Mouse (Mus musculus): ENCODE data around the gene Tpsb2. TPM values are rescaled to one million over a fixed set of nuclear protein-coding genes. Genes with fewer than 3 reads are reported as not detected.

The Tpsb2 gene
- polyA plus RNA-seq, 1 experiment from 2014 or later = not detected

GRCm38 (mm10) chr17:25410786-25411185 lies 44.7 kb downstream of the Tpsb2 start:
- DNase-seq (ENCODE audit: low spot score, missing footprints) = no peak
- 63% methylated on average over 7 of the region's 7 CpGs for WGBS
- H3K27me3 ChIP-seq (ENCODE audit: control insufficient read depth, insufficient read depth, low read length) = no peaks in the 10 kb centered on the region; the same call in 1 of the 2 replicates
- H3K4me1 ChIP-seq (ENCODE audit: control insufficient read depth, insufficient read depth, low read length) = peaks cover 34% of the 10 kb centered on the region
- H3K4me3 ChIP-seq (ENCODE audit: low read depth, low read length) = no peak overlapping the region
- no peak overlapping the region for H3K4me2 ChIP-seq
- H3K9me3 ChIP-seq (ENCODE audit: control insufficient read depth, low read length) = no peaks in the 10 kb centered on the region
- H3K36me3 ChIP-seq (ENCODE audit: control insufficient read depth, insufficient read depth, low read length) = no peaks in the 10 kb centered on the region
- no peak overlapping the region for H3K27ac ChIP-seq (ENCODE audit: low read depth, low read length)
- ATAC-seq (ENCODE audit: low FRiP score) = no peak
- H3K9ac ChIP-seq (ENCODE audit: low read length) = no peak overlapping the region

- no peak overlapping the region for H3K27ac ChIP-seq (ENCODE audit: low read depth, low read length)
- no peaks in the 10 kb centered on the region; the same call in 1 of the 2 replicates for H3K27me3 ChIP-seq (ENCODE audit: control insufficient read depth, insufficient read depth, low read length)
- H3K36me3 ChIP-seq (ENCODE audit: control insufficient read depth, insufficient read depth, low read length) = no peaks in the 10 kb centered on the region
- no peak overlapping the region for H3K4me3 ChIP-seq (ENCODE audit: low read depth, low read length)
- H3K9ac ChIP-seq (ENCODE audit: low read length) = no peak overlapping the region
- H3K4me2 ChIP-seq = no peak overlapping the region
- no peaks in the 10 kb centered on the region for H3K9me3 ChIP-seq (ENCODE audit: control insufficient read depth, low read length)
- ATAC-seq (ENCODE audit: low FRiP score) = no peak
- peaks cover 34% of the 10 kb centered on the region for H3K4me1 ChIP-seq (ENCODE audit: control insufficient read depth, insufficient read depth, low read length)
- WGBS = 73% methylated on average over 4 of the region's 4 CpGs
- no peak for DNase-seq (ENCODE audit: low spot score, missing footprints)
Observed at GRCm38 (mm10) chr17:25411251-25411650, 45.1 kb downstream of the Tpsb2 start.

GRCm38 (mm10) chr17:25414209-25414608 lies 48.1 kb downstream of the Tpsb2 start:
- H3K36me3 ChIP-seq (ENCODE audit: control insufficient read depth, insufficient read depth, low read length) = no peaks in the 10 kb centered on the region
- DNase-seq (ENCODE audit: low spot score, missing footprints) (no peak), ATAC-seq (ENCODE audit: low FRiP score) (no peak)
- H3K4me2 ChIP-seq = no peak overlapping the region
- no peaks in the 10 kb centered on the region; the same call in 1 of the 2 replicates for H3K27me3 ChIP-seq (ENCODE audit: control insufficient read depth, insufficient read depth, low read length)
- H3K4me1 ChIP-seq (ENCODE audit: control insufficient read depth, insufficient read depth, low read length) = peaks cover 40% of the 10 kb centered on the region
- H3K27ac ChIP-seq (ENCODE audit: low read depth, low read length) = no peak overlapping the region
- no peak overlapping the region for H3K9ac ChIP-seq (ENCODE audit: low read length)
- no peaks in the 10 kb centered on the region for H3K9me3 ChIP-seq (ENCODE audit: control insufficient read depth, low read length)
- no peak overlapping the region for H3K4me3 ChIP-seq (ENCODE audit: low read depth, low read length)
- WGBS = 81% methylated on average over 4 of the region's 4 CpGs

- Histone ChIP-seq H3K9ac (ENCODE audit: low read length) (no peak overlapping the region; the same call in 1 of the 2 replicates), H3K27me3 (ENCODE audit: control insufficient read depth, insufficient read depth, low read length) (no peaks in the 10 kb centered on the region; the same call in 1 of the 2 replicates), H3K27ac (ENCODE audit: low read depth, low read length) (peak overlapping the region; percentile 77), H3K36me3 (ENCODE audit: control insufficient read depth, insufficient read depth, low read length) (no peaks in the 10 kb centered on the region), H3K4me3 (ENCODE audit: low read depth, low read length) (no peak overlapping the region), H3K4me2 (no peak overlapping the region), H3K4me1 (ENCODE audit: control insufficient read depth, insufficient read depth, low read length) (peaks cover 47% of the 10 kb centered on the region), H3K9me3 (ENCODE audit: control insufficient read depth, low read length) (no peaks in the 10 kb centered on the region)
- 39% methylated on average over 3 of the region's 3 CpGs for WGBS
- DNase-seq (ENCODE audit: low spot score, missing footprints) (peak; percentile 86), ATAC-seq (ENCODE audit: low FRiP score) (no peak)
Observed at GRCm38 (mm10) chr17:25414917-25415316, 48.8 kb downstream of the Tpsb2 start.

- peaks cover 48% of the 10 kb centered on the region for H3K4me1 ChIP-seq (ENCODE audit: control insufficient read depth, insufficient read depth, low read length)
- peak overlapping the region; percentile 22; the same call in 1 of the 2 replicates for H3K4me2 ChIP-seq
- peak overlapping the region; percentile 31 for H3K9ac ChIP-seq (ENCODE audit: low read length)
- H3K36me3 ChIP-seq (ENCODE audit: control insufficient read depth, insufficient read depth, low read length) = no peaks in the 10 kb centered on the region
- WGBS = 8% methylated on average over 6 of the region's 6 CpGs
- DNase-seq (ENCODE audit: low spot score, missing footprints) (peak; percentile 90), ATAC-seq (ENCODE audit: low FRiP score) (peak; percentile 63)
- H3K9me3 ChIP-seq (ENCODE audit: control insufficient read depth, low read length) = no peaks in the 10 kb centered on the region
- H3K27ac ChIP-seq (ENCODE audit: low read depth, low read length) = peak overlapping the region; percentile 77
- no peaks in the 10 kb centered on the region for H3K27me3 ChIP-seq (ENCODE audit: control insufficient read depth, insufficient read depth, low read length)
- H3K4me3 ChIP-seq (ENCODE audit: low read depth, low read length) = no peak overlapping the region
Observed at GRCm38 (mm10) chr17:25415421-25415913, 49.4 kb downstream of the Tpsb2 start.

GRCm38 (mm10) chr17:25416219-25416618 lies 50.1 kb downstream of the Tpsb2 start:
- H3K4me1 ChIP-seq (ENCODE audit: control insufficient read depth, insufficient read depth, low read length) = peaks cover 53% of the 10 kb centered on the region
- 19% methylated on average over 3 of the region's 3 CpGs for WGBS
- no peaks in the 10 kb centered on the region for H3K36me3 ChIP-seq (ENCODE audit: control insufficient read depth, insufficient read depth, low read length)
- H3K27ac ChIP-seq (ENCODE audit: low read depth, low read length) = peak overlapping the region; percentile 77
- peak overlapping the region; percentile 31 for H3K9ac ChIP-seq (ENCODE audit: low read length)
- no peaks in the 10 kb centered on the region for H3K27me3 ChIP-seq (ENCODE audit: control insufficient read depth, insufficient read depth, low read length)
- ATAC-seq (ENCODE audit: low FRiP score) (peak; percentile 23; the same call in 1 of the 2 replicates), DNase-seq (ENCODE audit: low spot score, missing footprints) (peak; percentile 87)
- no peak overlapping the region for H3K4me3 ChIP-seq (ENCODE audit: low read depth, low read length)
- no peaks in the 10 kb centered on the region for H3K9me3 ChIP-seq (ENCODE audit: control insufficient read depth, low read length)
- peak overlapping the region; percentile 14; the same call in 1 of the 2 replicates for H3K4me2 ChIP-seq

GRCm38 (mm10) chr17:25417990-25418389 lies 51.9 kb downstream of the Tpsb2 start:
- H3K27me3 ChIP-seq (ENCODE audit: control insufficient read depth, insufficient read depth, low read length) = no peaks in the 10 kb centered on the region
- no peaks in the 10 kb centered on the region for H3K36me3 ChIP-seq (ENCODE audit: control insufficient read depth, insufficient read depth, low read length)
- H3K4me1 ChIP-seq (ENCODE audit: control insufficient read depth, insufficient read depth, low read length) = peaks cover 53% of the 10 kb centered on the region
- WGBS = 72% methylated on average over 6 of the region's 6 CpGs
- no peak overlapping the region for H3K4me2 ChIP-seq
- no peak for ATAC-seq (ENCODE audit: low FRiP score)
- DNase-seq (ENCODE audit: low spot score, missing footprints) = peak; percentile 82
- H3K4me3 ChIP-seq (ENCODE audit: low read depth, low read length) = no peak overlapping the region
- H3K9ac ChIP-seq (ENCODE audit: low read length) = no peak overlapping the region
- no peaks in the 10 kb centered on the region for H3K9me3 ChIP-seq (ENCODE audit: control insufficient read depth, low read length)
- no peak overlapping the region for H3K27ac ChIP-seq (ENCODE audit: low read depth, low read length)

Other genes starting within 250 kb of the Tpsb2 start
- not detected in 2 replicates for gene Ptx4, start 245.5 kb upstream of the Tpsb2 start, polyA plus RNA-seq (2014; fragmentation: Nextera tagmentation; extraction: Ambion mirVana)
- gene Clcn7, start 232.9 kb upstream of the Tpsb2 start, polyA plus RNA-seq (2014; fragmentation: Nextera tagmentation; extraction: Ambion mirVana) = 16.7 and 20.4 TPM in 2 replicates
- gene Ccdc154, start 203.8 kb upstream of the Tpsb2 start, polyA plus RNA-seq (2014; fragmentation: Nextera tagmentation; extraction: Ambion mirVana) = not detected in 2 replicates
- gene Gm38655, start 190.8 kb upstream of the Tpsb2 start, polyA plus RNA-seq (2014; fragmentation: Nextera tagmentation; extraction: Ambion mirVana) = not detected in 2 replicates
- gene BC003965, start 181.8 kb upstream of the Tpsb2 start, polyA plus RNA-seq (2014; fragmentation: Nextera tagmentation; extraction: Ambion mirVana) = 34.4 TPM in 2 replicates
- gene Unkl, start 177.9 kb upstream of the Tpsb2 start, polyA plus RNA-seq (2014; fragmentation: Nextera tagmentation; extraction: Ambion mirVana) = 4.2 and 6.4 TPM in 2 replicates
- 59.5 and 63.2 TPM in 2 replicates for gene Gnptg, start 126.2 kb upstream of the Tpsb2 start, polyA plus RNA-seq (2014; fragmentation: Nextera tagmentation; extraction: Ambion mirVana)
- gene Tsr3, start 126.1 kb upstream of the Tpsb2 start, polyA plus RNA-seq (2014; fragmentation: Nextera tagmentation; extraction: Ambion mirVana) = 62.5 and 64.3 TPM in 2 replicates
- 1.3 and 1.4 TPM in 2 replicates for gene Baiap3, start 109.9 kb upstream of the Tpsb2 start, polyA plus RNA-seq (2014; fragmentation: Nextera tagmentation; extraction: Ambion mirVana)
- 863 and 877 TPM in 2 replicates for gene Ube2i, start 91.7 kb upstream of the Tpsb2 start, polyA plus RNA-seq (2014; fragmentation: Nextera tagmentation; extraction: Ambion mirVana)
- not detected in 2 replicates for gene Prss34, start 67.9 kb upstream of the Tpsb2 start, polyA plus RNA-seq (2014; fragmentation: Nextera tagmentation; extraction: Ambion mirVana)
- gene Prss28, start 57.7 kb upstream of the Tpsb2 start, polyA plus RNA-seq (2014; fragmentation: Nextera tagmentation; extraction: Ambion mirVana) = not detected in 2 replicates
- not detected in 2 replicates for gene Prss29, start 47.7 kb upstream of the Tpsb2 start, polyA plus RNA-seq (2014; fragmentation: Nextera tagmentation; extraction: Ambion mirVana)
- not detected in 2 replicates for gene Tpsab1, start 20.7 kb upstream of the Tpsb2 start, polyA plus RNA-seq (2014; fragmentation: Nextera tagmentation; extraction: Ambion mirVana)
- not detected in 2 replicates for gene Tpsg1, start 3.0 kb downstream of the Tpsb2 start, polyA plus RNA-seq (2014; fragmentation: Nextera tagmentation; extraction: Ambion mirVana)
- 3.5 and 4.3 TPM in 2 replicates for gene Cacna1h, start 67.5 kb downstream of the Tpsb2 start, polyA plus RNA-seq (2014; fragmentation: Nextera tagmentation; extraction: Ambion mirVana)
- 0.12 TPM in 1 of 2 replicates, not detected in the other for gene Tekt4, start 88.3 kb downstream of the Tpsb2 start, polyA plus RNA-seq (2014; fragmentation: Nextera tagmentation; extraction: Ambion mirVana)
- gene Sstr5, start 131.0 kb downstream of the Tpsb2 start, polyA plus RNA-seq (2014; fragmentation: Nextera tagmentation; extraction: Ambion mirVana) = not detected in 2 replicates
- 2.0 and 2.1 TPM in 2 replicates for gene Sox8, start 204.4 kb downstream of the Tpsb2 start, polyA plus RNA-seq (2014; fragmentation: Nextera tagmentation; extraction: Ambion mirVana)
- 19.2 and 20.6 TPM in 2 replicates for gene Lmf1, start 212.8 kb downstream of the Tpsb2 start, polyA plus RNA-seq (2014; fragmentation: Nextera tagmentation; extraction: Ambion mirVana)

All from midbrain, embryonic 11.5 days (tissue).